Mouse (Mus musculus) gastrocnemius, adult 8-10 months (tissue): ENCODE measurements around the gene Ckm. TPM values are rescaled to one million over a fixed set of nuclear protein-coding genes. Genes with fewer than 3 reads are reported as not detected.
A peak's percentile ranks its signal among the peaks of the same experiment; 100 is the strongest.

Experiments used
- DNase-seq, 2 experiments: peaks; one replicate each; pipeline ENCODE4 v3.0.0; 2022; ENCODE audit warnings: low spot score in 2 of 2
- total RNA-seq, 4 experiments: library from RNA; stranded (reverse); gene quantifications; 2 replicates each; pipeline ENCODE4 v1.2.4; 2022

The Ckm gene
- total RNA-seq, 4 experiments from 2014 or later, result 38,224 to 44,934 (median 40,442) TPM

DNA sequence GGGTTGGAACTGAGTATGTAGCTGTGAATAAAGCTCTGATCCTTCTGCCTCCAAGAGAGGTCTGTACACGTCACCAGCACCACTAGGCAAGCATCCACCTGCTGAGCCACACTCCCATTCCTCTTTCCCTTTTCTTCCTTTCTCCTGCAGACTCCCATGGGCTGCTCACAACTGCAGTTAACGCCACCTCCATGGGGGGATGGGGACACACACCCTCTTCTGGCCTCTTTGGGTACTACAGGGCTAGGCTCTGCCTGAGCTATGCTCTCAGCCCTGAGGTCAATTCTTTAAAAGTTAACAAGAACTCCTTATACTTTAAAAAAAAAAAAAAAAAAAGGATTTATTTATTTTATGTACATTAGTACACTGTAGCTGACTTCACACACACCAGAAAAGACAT is 27.9 kb downstream of the Ckm start:
- DNase-seq, result no peak

DNA sequence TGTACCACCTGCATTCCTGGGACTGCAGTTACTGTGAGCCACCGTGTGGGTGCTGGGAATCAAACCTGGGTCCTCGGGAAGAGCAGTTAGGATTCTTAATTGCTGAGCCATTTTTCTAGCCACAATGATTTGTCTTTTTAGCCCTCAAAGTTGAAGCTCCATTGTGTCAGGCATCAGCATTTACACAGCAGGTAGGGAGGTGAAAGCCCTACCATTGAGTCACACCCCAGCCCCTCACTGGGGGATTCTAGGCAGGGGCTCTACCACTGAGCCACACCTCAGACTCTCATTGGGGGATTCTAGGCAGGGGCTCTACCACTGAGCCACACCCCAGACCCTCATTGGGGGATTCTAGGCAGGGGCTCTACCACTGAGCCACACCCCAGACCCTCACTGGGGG is 31.7 kb downstream of the Ckm start:
- no peak for DNase-seq

DNA sequence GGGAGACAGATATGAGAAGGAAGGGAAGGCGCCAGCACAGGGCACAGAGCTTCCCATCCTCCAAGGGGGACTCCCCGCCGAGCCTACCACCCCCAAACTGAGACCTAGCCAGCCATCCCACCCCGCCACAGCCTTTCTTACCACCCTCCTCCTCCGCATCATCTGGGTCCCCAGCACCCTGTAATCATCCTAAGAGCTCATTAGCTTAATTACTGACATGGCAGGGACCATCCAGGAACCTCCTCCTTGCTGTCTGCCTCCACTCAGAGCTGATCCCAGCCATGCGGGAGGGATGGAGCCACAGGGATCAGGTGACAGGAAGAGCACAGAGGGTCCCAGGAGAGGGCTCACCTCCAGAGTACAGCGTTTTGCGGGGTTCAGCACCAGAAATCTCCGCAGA is 32.5 kb downstream of the Ckm start:
- no peak for DNase-seq

DNA sequence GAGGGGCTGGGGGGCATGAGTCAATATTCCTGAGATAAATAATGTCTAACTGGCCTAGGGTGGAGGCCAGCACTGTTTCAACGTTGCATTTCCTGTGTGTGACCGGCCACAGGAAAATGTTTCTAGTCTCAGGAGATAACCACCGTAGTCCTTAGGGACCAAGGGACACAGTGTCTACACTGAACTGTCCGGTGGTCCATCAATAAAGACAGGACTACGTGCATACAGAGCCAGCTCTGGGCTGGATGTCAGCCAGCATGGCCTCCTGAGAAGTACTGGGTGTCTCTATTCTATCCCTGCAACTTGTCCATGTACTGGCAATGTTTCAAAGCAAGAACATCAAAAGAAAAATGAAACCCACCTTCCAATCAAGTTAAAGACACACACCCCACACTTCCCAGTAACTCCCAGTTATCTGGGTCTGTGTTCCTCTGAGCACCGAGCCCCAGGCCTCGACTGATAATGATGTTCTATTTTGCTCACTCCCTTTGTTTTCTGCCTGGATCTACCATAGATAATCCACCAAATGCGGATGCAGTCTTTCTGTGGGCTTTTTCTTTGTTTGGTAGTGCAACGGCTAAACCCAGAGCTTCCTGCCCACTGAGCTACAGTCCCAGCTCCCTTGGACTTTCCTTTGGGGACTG is 37.0 kb downstream of the Ckm start:
- DNase-seq, result no peak

DNA sequence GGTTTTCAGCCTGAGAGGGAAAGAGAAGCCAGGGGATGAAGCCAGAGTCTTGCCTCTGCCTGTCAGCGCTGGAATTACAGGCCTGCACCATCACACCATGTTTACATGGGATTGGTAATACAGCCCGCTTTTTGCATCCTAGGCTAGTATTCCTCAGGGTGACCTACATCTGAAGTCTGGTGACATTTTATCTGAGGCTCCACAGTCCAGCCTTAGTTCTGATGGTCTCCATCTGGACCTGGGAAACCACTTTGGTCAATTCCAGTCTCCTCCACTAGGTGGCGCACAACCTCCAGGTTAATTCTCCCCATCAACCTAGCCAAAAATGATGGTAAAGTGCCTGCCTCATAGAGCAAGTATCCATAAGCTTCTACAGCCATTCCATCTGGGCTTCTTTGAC is 38.8 kb downstream of the Ckm start:
- DNase-seq, result peak; percentile 63 to 66

DNA sequence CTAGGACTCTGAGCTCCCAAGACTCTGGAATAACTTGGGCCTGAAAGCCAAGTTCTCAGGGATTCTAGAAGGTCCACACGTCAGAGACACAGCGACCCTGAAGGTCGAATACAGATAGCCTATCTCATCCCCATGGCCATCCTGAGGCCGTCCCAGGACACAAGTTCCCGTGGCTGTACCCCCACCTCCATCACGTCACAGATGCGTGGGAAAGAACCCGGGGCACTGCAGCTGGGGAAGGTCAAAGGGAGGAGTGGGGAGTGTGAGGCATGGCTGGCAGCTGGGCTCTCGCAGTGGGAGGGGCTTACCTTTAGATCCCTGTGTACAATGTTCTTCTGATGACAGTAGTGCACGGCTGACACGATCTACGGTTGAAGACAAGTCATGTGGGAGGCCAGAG is 40.2 kb downstream of the Ckm start:
- no peak for DNase-seq

DNA sequence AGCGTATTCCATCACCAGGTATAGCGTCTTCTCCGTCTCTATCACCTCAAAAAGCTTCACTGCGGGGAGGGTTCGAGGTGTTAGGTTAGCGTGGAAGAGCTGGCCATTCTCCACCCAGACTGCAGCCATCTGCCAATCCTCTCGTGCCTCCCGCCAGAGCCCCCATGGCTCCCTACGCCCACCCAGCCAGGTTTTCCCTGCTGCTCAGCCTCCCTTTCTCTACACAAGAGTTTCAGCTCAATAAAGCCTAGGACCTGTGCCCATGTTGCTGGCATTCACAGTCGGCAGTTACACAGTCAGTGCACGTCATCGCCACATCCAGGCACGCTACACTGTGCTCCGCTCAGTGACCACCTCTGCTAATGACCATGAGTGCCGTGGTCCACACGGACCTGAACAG is 43.1 kb downstream of the Ckm start:
- DNase-seq, result no peak

DNA sequence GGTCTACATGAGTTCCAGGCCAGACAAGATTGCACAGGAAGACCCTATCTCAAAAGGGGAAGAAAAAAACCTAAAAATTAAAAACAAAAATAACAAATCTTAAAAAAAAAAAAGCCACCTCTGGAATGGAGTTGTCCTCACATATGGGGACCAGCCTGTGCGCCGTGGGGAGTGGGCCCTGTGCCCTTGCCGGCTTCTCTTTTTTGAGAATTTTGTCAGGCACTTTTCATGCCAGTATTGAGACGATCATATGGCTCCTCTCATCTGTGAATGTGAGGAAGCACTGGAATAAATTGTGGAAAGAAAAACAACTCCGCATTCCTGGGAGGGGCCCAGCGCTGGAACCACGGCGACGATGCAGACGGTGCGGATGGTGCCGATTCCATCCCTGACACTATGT is 44.6 kb downstream of the Ckm start:
- DNase-seq, result no peak

DNA sequence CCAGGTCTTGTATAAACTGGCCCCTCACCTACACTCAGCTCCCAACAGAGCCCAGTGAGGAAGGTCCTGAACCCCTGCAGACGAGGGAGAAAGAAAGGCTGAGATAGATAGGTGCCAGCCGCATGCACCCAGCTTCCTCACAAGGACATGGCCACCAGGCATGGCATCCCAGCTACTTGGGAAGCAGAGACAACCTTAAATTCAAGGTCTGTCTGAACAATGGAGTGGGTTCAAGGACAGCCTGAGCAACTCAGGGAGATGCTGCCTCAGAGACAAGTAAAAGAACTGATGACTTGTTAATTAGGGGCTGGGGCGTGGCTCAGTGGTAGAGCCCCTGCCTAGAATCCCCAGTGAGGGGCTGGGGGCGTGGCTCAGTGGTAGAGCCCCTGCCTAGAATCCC is 50.6 kb downstream of the Ckm start:
- DNase-seq, result no peak

DNA sequence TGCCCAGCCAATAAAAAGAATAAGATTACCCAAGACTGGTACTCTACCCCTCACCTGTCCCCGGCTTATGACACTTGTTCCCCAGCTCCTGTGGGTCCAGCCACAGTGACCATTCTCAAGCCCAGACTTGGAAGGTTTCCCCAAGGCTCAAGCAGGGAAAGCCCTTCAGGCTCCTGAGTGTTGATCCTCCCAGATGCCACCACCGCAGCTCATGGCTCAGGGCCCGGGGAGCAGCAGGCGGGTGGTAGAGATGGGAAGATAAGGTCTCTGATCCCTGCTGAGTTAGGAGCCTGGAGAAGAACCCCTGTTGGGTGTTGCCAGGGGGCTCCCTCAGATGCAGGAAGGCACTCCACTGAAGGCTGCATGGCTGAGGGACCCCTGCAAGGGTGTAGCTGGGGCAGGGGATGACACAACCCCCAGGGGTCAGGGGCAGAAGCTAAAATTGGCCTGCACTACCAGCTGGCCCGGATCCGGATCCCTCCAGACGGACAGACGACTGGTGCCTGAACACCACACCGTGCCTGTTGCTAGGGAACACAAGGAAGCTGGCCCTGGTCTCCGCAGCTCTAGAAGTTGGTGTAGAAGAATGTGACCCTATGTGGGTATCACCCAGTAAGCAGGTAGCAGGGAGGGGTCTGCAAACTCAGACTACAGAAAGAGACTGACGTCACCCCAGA is 51.4 kb downstream of the Ckm start:
- no peak for DNase-seq

DNA sequence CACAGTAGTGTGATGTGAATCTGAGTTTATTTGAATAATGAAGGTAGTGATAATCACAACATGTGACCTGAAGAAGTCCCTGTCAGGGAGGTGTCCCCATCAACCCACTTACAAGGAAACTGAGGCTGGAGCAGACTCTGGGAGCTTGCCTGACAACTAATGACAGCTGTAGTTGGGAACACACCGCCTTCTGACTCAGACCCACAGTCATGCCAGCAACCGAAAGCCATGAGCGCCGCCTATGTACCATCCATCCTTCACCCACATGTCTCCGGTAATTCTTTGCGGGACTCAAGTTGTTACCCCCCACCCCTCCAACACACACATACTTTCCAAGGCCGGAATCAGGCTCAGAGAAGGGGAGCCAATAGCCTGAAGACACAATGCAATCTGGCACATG is 52.1 kb downstream of the Ckm start:
- no peak for DNase-seq

DNA sequence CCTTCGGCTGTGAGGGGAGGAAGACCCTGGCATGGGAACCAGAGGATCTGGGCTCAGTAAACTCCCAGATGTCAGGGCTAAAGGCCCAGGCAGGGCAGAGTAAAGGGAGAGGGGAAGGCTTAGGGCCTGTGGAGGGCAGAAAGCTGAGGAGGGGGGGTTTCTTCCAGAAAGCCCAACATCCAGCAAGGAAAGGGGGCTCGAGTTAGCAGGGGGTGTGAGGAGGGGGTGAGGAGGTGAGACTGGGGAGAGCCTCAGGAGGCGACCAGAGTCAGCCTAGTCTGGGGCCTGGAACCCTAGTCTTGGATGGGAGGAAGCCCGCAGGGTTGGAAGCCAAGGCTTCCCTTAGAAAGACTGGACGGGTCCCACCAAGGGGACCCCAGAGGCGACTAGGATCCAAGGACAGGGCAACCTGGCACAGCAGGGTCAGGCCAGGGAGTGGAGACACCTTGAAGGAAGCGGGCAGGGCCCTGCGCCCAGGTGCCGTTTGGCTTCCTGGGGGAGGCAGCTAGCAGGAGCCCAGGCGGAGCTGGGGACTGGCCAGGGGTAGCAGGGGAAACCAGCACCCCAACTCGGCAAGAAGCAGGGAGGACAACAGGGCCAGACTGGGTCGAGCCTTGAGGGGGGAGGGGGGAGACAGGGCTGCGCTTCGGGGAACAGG is 53.0 kb downstream of the Ckm start:
- no peak for DNase-seq

DNA sequence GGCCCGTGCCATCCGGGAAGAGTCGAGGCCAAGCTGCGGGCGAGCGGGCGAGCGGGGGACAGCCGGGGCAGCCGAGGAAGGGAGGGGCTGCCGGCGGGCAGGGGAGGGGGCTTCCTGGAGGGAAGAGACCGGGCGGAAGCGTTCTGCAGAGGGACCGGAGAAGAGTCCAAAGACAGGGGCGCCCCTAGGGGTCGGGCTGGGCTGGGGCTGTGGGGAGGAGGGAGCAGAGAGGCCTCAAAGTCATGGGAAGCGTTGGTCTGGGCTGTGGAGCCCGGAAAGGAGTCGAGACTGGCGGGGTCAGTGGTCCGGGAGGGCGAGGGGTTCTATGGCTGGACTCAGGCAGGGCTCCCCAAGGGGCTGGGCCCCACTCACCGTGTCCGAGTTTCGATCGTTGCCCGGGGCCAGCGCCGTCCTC is 53.5 kb downstream of the Ckm start:
- peak in 1 of 2 experiments; percentile 31 for DNase-seq

DNA sequence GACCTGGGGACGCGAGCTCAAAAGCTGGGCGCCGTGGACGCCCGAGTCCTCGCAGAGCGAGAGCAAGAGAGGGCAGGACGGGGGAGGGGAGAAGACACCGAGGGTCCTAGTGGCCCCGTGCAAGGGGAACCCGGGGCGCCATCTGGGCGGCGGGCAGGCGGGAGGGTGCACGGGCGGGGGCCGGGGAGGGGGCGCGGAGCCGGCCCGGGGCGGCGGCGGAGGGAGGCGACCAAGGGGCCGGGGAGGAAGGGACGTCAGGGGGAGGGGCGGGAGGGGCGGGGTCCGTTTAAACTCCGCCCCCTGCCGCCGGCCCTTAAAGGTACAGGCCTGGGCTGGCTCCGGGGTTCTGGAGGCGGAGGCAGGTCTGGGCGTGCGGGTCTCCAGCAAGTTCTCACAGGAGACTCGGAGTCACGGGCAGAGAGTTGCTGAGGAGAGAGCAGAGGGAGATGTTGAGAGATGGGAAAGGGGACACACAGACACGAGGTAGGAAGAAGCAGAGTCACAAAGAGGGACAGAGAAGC is 54.1 kb downstream of the Ckm start, which contains the start of gene Mark4:
Gene Mark4 (minus strand): TSS at position 231 of the 521 bp plus-strand sequence.
- peak; percentile 46 to 72 for DNase-seq

DNA sequence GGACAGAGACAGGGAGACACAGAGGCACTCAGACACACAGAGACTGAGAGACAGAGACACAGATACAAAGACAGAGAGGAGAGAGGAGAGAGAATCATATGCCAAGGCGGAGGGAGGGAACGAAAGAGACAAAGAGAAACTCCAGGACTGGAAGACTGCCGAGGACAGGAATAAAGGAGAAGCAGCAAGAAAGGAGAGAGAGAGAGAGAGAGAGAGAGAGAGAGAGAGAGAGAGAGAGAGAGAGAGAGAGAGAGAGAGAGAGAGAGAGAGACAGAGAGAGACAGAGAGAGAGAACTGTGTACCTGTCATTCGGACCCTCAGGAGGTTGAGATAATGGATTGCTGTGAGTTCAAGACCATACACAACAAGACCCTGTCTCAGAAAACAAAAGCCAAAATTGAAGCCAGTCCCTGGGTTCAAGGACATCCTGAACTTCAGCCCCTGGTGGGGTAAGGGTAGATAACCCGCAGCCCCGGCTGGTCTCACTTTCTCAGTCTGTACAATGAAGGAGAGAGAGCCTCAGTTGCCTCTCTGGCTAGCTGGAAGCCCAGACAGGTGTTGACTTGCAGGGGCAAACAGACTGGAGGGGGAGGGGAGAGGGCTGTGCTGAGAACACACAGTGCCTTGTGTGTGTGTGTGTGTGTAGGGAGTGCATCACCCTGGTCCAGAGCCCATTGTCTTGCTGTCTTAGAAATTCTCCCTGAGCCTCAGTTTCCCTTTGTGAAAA is 54.7 kb downstream of the Ckm start:
- no peak for DNase-seq

DNA sequence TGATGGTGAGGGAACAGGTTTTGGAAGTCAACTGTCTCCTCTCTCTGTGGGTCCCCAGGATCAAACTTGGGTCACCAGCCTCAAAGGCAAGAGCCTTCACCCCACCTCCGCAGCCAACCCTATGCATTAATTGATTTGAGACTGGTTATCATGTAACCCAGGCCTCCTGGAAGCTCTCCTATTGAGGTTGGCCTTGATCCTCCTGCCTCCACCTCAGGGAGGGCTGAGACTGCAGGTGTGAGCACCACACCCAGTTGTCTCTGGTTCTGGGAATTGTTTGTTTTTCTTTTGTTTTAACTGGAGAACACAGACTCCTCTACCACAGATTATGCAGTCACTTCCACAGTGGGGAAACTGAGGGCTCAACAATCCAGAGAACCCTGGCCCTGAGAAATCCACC is 55.9 kb downstream of the Ckm start:
- no peak for DNase-seq

DNA sequence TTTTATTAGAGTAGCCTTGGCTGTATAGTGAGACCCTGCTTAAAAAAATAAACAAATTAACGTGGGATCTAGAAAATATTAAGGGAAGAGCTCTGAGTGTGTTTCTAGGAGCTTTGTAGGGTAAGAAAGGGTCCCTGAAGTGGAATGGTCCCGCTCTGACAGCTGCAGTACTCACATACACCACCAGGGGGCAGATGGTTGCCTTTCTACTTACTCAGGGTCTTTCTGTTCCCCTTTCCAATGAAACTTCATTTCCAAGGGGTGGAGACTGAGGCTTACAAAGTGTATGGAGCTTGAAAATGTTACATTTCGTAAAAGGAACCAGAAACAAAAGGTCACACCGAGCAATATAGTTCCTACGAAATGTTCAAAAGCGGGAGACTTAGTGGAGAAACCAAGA is 56.9 kb downstream of the Ckm start:
- DNase-seq, result peak; percentile 37 to 48

DNA sequence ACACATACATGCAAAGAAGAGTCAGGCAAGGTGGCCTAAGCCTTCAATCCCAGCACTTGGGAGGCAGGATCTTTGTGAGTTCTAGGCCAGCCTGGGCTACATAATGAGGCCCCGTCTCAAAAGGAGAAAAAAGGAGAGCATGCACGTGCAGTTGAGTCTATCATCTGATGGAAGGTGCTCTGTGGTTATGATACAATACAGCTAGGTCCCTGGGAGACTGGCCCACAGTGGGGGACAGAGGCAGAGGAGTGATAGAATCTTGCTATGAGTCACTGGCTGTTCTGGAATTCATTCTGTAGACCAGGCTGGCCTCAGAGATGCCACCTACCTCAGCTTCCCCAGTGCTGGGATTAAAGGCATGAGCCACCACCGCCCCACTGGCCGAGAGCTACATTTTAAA is 57.9 kb downstream of the Ckm start:
- no peak for DNase-seq

DNA sequence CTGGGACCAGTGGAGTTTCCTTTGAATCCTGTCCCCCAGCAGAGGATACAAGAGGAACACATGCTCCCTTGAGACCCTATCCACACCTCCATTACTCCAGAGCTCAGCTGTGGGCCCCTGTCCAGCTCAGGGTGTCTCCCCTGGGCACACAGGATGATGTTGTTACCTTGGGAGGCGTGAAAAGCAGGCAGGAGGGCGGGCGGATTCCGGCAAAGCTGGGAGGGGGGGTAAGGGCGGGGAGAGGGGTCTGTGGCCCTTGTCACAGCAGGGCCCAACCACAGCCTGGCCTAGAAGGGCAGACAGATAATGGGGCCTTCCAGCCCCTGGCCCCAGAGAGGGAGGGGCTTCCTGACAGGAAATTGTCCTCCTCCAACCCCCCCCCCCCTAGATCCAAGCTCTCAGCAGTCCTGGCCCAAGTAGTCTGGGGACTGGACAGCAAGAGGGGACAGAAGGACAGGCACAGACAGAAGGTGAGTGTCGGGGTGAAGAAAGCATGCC is 58.4 kb downstream of the Ckm start, which contains the start of gene Exoc3l2:
Gene Exoc3l2 (plus strand): TSS at position 448 of the 498 bp plus-strand sequence.
- DNase-seq, result no peak

DNA sequence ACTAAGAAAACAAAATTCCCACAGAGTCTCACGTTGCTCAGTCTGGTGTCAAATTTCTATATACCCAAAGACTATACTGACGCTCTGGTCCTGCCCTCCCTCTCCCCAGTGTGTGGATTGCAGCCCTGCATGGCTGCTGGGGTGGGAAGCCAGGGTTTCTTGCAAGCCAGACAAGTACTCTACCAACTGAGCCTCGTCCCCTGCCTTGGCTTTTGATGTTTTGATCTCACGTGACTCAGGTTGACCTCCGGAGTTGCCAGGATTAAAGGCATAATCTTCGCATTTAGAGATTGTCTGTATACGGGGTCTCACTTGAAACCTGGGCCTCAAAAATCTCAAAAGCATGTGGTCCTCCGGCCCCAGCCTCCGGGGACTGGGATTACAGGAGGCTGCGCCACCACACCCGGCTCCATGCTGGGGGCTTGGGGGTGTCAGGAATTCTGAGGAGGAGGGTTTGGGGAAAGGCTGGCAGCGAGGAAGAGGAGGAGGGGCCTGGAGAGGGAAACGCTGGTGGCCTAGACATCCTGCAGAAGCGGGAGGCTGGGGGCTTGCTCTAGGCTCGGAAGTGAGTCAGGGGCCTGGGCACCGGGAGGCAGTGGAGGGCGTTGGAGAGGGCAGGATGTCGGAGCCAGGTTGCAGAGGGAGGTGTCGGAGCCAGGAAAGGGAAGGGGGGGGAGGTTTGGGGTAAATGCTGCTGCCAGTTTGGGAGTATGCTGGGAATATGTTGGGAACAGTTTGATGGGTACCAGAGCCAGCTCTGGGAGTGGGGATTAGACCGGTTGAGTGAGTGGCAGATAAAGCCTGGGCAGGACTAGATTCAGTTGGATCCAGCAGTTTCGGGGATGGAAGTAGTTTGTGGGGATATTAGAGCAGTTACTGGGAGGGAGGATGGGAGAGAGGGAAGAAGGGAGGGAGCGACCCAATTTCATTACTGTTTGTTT is 60.1 kb downstream of the Ckm start:
- no peak for DNase-seq
